Mouse (Mus musculus) megakaryocyte, embryonic 14.5 days (primary cell): Measurements from ENCODE around the gene Avpr2. TPM values are rescaled to one million over a fixed set of nuclear protein-coding genes. Genes with fewer than 3 reads are reported as not detected.

Experiments
- H3K27me3 ChIP-seq: replicated peaks from 2 replicates; pipeline ENCODE3; 2012; ENCODE audit warnings: inconsistent platforms
- H3K36me3 ChIP-seq: replicated peaks from 2 replicates; pipeline ENCODE3; 2012; ENCODE audit warnings: low read length, inconsistent platforms, mixed read lengths
- H3K4me1 ChIP-seq: 2 replicates; pipeline ENCODE4 v1.6.1; 2012; ENCODE audit warnings: inconsistent platforms
- H3K4me3 ChIP-seq: replicated peaks from 2 replicates; pipeline ENCODE3; 2012; ENCODE audit warnings: moderate library complexity, mild to moderate bottlenecking, inconsistent platforms
- H3K9me3 ChIP-seq: 2 replicates; pipeline ENCODE4 v1.6.1; 2012; ENCODE audit warnings: inconsistent platforms
- FLI1 ChIP-seq: IDR thresholded peaks from 2 replicates; pipeline ENCODE4 v1.6.1; 2012; ENCODE audit warnings: low read length, inconsistent platforms, mixed read lengths
- GATA1 ChIP-seq: IDR thresholded peaks from 3 replicates; pipeline ENCODE4 v1.6.1; 2012; ENCODE audit warnings: mixed read lengths, low read length, inconsistent platforms, borderline replicate concordance
- polyA plus RNA-seq: library from polyadenylated mRNA; stranded (reverse); fragments of >175 nt; gene quantifications from 2 replicates; pipeline ENCODE4 v1.2.3, GENCODE M21; 2012; ENCODE audit warnings: low replicate concordance; ENCODE audit not compliant: insufficient read depth

The Avpr2 gene
- polyA plus RNA-seq, 1 experiment: not detected

DNA sequence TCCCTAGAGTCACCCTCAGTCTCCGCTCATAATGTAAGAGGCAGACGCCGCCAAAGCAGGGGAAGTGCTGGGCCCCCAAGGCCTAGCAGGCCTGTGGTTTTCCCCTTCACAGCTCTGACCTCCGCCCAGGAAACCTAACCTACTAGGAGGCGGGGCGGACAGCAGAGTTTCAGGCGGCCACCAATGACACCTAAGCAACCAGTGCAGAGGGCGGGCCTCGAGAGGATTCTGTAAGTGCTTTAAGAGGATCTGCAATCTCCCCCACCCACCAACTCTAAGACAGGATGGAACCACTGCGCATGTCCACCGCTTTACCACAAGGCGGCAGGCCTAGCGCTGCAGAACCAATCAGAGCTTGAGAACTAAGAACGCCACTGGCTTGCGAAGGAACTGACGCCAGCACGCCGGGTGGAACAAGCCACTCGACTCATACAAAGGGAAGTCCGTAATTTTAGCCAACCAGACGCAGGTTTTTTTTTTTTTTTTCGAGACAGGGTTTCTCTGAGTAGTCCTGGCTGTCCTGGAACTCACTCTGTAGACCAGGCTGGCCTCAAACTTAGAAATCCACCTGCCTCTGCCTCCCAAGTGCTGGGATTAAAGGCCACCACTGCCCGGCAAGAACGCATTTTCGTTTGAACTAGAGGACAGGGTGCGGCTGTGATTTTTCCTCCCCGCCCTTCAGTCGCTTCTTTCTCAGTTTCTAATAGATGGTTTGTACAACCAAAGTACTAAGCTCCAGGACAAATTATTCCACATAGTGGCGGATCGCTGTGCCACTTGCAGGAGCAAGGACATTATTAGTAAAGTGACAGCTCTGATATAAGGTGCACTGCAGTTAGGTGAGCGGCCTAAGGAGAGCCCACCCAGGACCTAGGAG lies 23.2 kb downstream of the Avpr2 start:
- peak overlapping the region; percentile 88 for H3K4me3 ChIP-seq
- H3K36me3 ChIP-seq: peaks cover 33% of the 10 kb centered on the region
- H3K27me3 ChIP-seq: peaks cover 10% of the 10 kb centered on the region
- H3K9me3 ChIP-seq: no peaks in the 10 kb centered on the region
- no peak for TF ChIP-seq GATA1
- TF ChIP-seq FLI1: no peak
- H3K4me1 ChIP-seq: peaks cover 73% of the 10 kb centered on the region

DNA sequence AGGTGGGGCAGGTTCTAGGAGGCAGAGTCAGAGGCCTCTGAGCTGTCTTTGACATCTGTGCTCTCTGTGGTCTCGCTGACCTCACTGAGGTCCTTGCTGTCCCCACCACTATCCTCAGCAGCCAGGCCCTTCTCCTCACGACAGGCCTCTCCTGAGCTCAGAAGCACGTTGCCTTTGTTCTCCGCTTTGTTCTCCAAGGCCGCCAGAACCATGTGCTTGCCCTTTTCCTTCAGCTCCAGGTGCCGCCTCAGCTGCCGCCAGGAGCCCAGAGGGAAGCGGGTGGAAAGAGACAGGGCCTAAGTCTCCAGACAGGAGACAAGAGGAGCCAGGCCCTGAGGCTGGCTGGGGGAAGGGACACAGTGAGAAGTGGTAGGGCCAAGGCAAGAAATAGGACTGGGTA lies 25.0 kb downstream of the Avpr2 start:
- H3K4me3 ChIP-seq: no peak overlapping the region
- H3K27me3 ChIP-seq: peaks cover 15% of the 10 kb centered on the region
- TF ChIP-seq GATA1 (no peak), FLI1 (no peak)
- peaks cover 8% of the 10 kb centered on the region; the same call in 1 of the 2 replicates for H3K9me3 ChIP-seq
- H3K36me3 ChIP-seq: peaks cover 33% of the 10 kb centered on the region
- peaks cover 65% of the 10 kb centered on the region for H3K4me1 ChIP-seq

DNA sequence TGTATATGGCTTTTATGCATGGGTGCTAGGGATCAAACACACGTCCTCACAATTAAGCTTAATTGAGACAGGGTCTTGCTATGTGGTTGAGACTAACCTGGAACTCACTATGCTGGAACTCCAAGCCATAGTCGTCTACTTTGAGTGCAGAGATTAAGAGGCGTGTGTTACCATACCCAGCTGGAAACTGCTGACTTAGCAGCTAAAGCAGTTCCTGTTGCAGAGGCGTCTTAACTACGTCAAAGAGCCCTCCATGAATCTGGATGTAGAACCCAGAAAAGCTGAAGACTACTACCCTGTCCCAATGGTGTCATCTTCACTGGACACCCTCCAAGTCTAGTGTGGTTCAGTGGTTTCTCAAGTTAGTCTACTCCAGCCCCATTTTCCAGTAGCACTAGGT lies 26.7 kb downstream of the Avpr2 start:
- H3K4me3 ChIP-seq: no peak overlapping the region
- peaks cover 19% of the 10 kb centered on the region for H3K27me3 ChIP-seq
- no peak for TF ChIP-seq FLI1
- no peak for TF ChIP-seq GATA1
- H3K36me3 ChIP-seq: peaks cover 33% of the 10 kb centered on the region
- peaks cover 11% of the 10 kb centered on the region; the same call in 1 of the 2 replicates for H3K9me3 ChIP-seq
- H3K4me1 ChIP-seq: peaks cover 51% of the 10 kb centered on the region

GRCm38 (mm10) chrX:73921285-73921822 lies 29.5 kb downstream of the Avpr2 start:
- Histone ChIP-seq H3K36me3 (peaks cover 48% of the 10 kb centered on the region), H3K27me3 (peaks cover 23% of the 10 kb centered on the region)
- TF ChIP-seq GATA1 (no peak), FLI1 (no peak)

GRCm38 (mm10) chrX:73921823-73922549 lies 30.1 kb downstream of the Avpr2 start, which contains the start of the genes Arhgap4 and Naa10:
TSS of gene Arhgap4 (minus strand) at chrX:73921870.
TSS of gene Naa10 (minus strand) at chrX:73921944.
- TF ChIP-seq FLI1 (no peak), GATA1 (no peak)
- H3K4me1 ChIP-seq: peaks cover 36% of the 10 kb centered on the region
- H3K27me3 ChIP-seq: peaks cover 23% of the 10 kb centered on the region
- H3K36me3 ChIP-seq: peaks cover 48% of the 10 kb centered on the region
- H3K9me3 ChIP-seq: peaks cover 11% of the 10 kb centered on the region; the same call in 1 of the 2 replicates
- peak within 1 kb of the TSS; percentile 95 for H3K4me3 ChIP-seq

More at GRCm38 (mm10) chrX:73921285-73921822, 29.5 kb downstream of the Avpr2 start:
- H3K9me3 ChIP-seq: peaks cover 11% of the 10 kb centered on the region; the same call in 1 of the 2 replicates
- H3K4me3 ChIP-seq: peak overlapping the region; percentile 95
- peaks cover 38% of the 10 kb centered on the region for H3K4me1 ChIP-seq

- H3K4me1 ChIP-seq: peaks cover 31% of the 10 kb centered on the region
- peaks cover 46% of the 10 kb centered on the region for H3K36me3 ChIP-seq
- TF ChIP-seq FLI1 (no peak), GATA1 (no peak)
- H3K9me3 ChIP-seq: peaks cover 11% of the 10 kb centered on the region; the same call in 1 of the 2 replicates
- H3K27me3 ChIP-seq: peaks cover 20% of the 10 kb centered on the region
- H3K4me3 ChIP-seq: peak overlapping the region; percentile 95
Observed at GRCm38 (mm10) chrX:73922550-73922882, 30.6 kb downstream of the Avpr2 start.

DNA sequence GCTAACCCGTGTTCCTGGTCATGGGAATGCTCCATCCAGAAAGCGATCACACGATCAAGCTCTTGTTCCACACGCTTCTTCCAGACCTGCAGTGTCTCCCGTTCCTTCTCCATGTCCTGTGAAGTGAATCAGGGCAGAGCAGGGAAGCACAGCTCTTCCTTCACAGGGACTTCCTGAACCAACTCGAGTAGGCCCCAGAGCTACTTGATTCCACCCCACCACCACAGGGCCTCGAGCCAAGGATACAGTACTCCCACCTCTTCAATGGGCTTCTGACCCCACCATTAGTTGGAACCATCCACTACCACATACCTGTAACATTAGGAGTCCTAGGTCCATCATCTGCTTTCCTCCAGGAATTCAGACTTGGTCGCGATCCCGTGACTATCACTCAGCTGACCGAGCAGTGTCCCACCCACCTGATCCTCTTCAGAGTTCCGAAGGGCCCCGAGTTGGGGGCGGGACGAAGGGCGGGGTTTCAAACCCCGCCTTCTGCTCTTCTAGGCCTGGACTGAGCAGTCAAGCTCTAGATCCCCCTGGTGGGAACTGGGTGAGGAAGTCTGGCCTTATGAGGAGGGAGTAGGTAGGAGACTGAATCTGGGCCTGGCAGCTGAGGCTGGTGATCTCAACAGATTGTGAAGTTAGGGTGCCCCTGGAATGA lies 38.6 kb downstream of the Avpr2 start, which contains the start of gene Renbp:
TSS of gene Renbp (minus strand) at position 449 of the 661 bp plus-strand sequence.
- TF ChIP-seq GATA1 (no peak), FLI1 (no peak)
- H3K36me3 ChIP-seq: peaks cover 36% of the 10 kb centered on the region
- H3K27me3 ChIP-seq: peaks cover 20% of the 10 kb centered on the region
- peak within 1 kb of the TSS; percentile 91 for H3K4me3 ChIP-seq
- peaks cover 30% of the 10 kb centered on the region for H3K4me1 ChIP-seq
- H3K9me3 ChIP-seq: no peaks in the 10 kb centered on the region

DNA sequence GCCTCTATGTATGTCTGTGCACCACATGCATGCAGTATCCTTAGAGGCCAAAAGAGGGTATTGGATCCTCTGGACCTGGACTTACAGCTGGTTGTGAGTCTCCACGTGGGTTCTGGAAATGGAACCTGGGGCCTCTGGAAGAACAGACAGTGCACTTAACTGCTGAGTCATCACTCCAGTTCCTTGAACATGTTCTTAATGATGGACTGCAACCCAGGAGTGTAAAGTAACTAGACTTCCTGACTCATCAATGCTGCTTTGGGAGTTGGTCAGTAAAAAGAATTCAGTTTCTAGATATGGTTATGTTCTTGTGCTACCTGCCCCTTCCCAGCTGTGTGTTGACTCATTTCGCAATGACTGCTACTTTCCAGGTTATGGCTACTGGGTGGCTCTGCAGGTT lies 40.0 kb downstream of the Avpr2 start:
- Histone ChIP-seq H3K9me3 (no peaks in the 10 kb centered on the region), H3K4me1 (peaks cover 30% of the 10 kb centered on the region), H3K36me3 (peaks cover 27% of the 10 kb centered on the region), H3K4me3 (no peak overlapping the region), H3K27me3 (peaks cover 15% of the 10 kb centered on the region)
- TF ChIP-seq FLI1: no peak
- TF ChIP-seq GATA1: no peak

DNA sequence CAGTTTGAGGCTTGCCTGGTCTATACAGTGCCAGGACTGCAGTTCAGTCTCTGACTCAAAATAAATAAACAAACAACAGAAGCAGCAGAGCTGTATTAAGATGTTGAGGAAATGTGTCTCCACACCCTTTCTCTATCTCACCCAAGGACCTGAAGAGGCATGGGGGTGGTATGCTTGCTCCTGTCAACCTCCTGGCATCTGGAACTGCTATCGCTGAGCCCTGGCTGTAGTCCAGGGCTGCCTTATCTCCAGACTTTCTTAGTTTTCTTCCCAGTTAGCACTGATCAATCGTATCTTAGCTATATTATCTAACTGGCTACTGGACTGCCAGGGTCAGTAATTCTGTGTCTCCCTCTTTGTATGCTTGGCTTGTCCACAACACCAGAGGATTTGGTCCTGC lies 50.0 kb downstream of the Avpr2 start:
- no peak for TF ChIP-seq FLI1
- TF ChIP-seq GATA1: no peak
- peaks cover 8% of the 10 kb centered on the region for H3K27me3 ChIP-seq
- H3K9me3 ChIP-seq: no peaks in the 10 kb centered on the region
- H3K4me1 ChIP-seq: peaks cover 13% of the 10 kb centered on the region
- peaks cover 61% of the 10 kb centered on the region for H3K36me3 ChIP-seq
- H3K4me3 ChIP-seq: no peak overlapping the region
